Mouse (Mus musculus) kidney, adult 10 weeks (tissue): ENCODE measurements around the gene Nek2. TPM values are rescaled to one million over a fixed set of nuclear protein-coding genes. Genes with fewer than 3 reads are reported as not detected.

Source experiments
- polyA plus RNA-seq: library from polyadenylated mRNA; stranded (reverse); fragments of 350-450 nt; fragmentation: Illumina TruSeq; extraction: RNeasy Lipid Tissue Mini Kit (QIAGEN cat#74804); gene quantifications from one replicate; pipeline ENCODE4 v1.2.3, GENCODE M21; 2014; ENCODE audit warnings: low read depth, low replicate concordance

Nek2 gene
- 0.81 TPM for polyA plus RNA-seq

DNA sequence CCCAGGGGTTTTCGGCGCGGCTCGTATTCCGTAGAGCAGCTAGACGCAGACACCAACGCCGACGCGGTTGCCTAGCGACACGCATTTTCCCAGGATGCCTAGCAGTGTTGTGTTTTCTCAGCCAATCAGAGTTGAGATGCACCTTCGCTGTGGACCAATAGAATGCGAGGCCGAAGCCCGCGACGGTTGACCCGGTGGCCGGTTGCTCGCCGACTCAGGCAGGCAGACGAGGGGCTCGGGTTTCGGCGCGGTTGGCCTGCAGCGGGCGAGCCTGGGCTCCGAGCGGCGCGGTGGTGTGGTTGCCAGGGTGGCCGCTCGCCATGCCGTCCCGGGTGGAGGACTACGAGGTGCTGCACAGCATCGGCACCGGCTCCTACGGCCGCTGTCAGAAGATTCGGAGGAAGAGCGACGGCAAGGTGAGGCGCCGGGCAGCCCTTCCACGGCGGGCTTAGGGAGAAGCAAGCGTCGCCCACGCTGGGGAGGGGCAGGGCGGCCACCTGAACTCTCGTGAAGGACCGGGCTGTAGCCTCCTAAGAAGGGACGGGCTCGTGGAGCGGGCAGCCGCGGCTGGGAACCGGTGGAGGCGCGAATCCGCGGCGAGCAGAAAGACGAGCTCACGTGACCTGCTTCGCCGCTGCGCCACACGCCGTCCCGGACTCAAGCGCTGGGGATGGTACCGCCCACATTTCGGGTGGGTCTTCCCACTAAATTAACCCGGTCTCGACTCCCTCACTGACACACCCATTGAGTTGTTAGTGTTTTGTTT lies at the start of gene Nek2:
Gene Nek2, plus strand, starts transcription at position 119 of the 766 bp plus-strand sequence.

Other genes with a start within 250 kb of the Nek2 start
- 0.12 TPM for gene Dtl, start 245.9 kb upstream of the Nek2 start, polyA plus RNA-seq
- gene Ints7, start 245.8 kb upstream of the Nek2 start, polyA plus RNA-seq = 7.2 TPM
- gene Lpgat1, start 103.6 kb upstream of the Nek2 start, polyA plus RNA-seq = 105 TPM
- gene Slc30a1, start 85.3 kb downstream of the Nek2 start, polyA plus RNA-seq = 48.6 TPM
- not detected for gene Rd3, start 155.9 kb downstream of the Nek2 start, polyA plus RNA-seq